Mouse (Mus musculus): ENCODE data around the gene Tmem120b.

Gene Tmem120b

GRCm38 (mm10) chr5:123093077-123093633 lies 24.9 kb downstream of the Tmem120b start:
- DNase-seq, result no peak

GRCm38 (mm10) chr5:123094238-123094991 lies 26.2 kb downstream of the Tmem120b start:
- peak in 1 of 2 experiments; percentile 42 for DNase-seq

GRCm38 (mm10) chr5:123096299-123096698 lies 28.1 kb downstream of the Tmem120b start:
- no peak for DNase-seq

GRCm38 (mm10) chr5:123098487-123098886 lies 30.3 kb downstream of the Tmem120b start:
- no peak for DNase-seq

- no peak for DNase-seq
Measured at GRCm38 (mm10) chr5:123102376-123102775, 34.2 kb downstream of the Tmem120b start.

- no peak for DNase-seq
Measured at GRCm38 (mm10) chr5:123103556-123103955, 35.3 kb downstream of the Tmem120b start.

GRCm38 (mm10) chr5:123104769-123105168 lies 36.6 kb downstream of the Tmem120b start:
- DNase-seq, result no peak

- peak; percentile 59 to 73 for DNase-seq
Measured at GRCm38 (mm10) chr5:123109452-123110203, 41.4 kb downstream of the Tmem120b start.

- DNase-seq, result no peak
Measured at GRCm38 (mm10) chr5:123110296-123110721, 42.1 kb downstream of the Tmem120b start.

- no peak for DNase-seq
Measured at GRCm38 (mm10) chr5:123114109-123114508, 45.9 kb downstream of the Tmem120b start.

GRCm38 (mm10) chr5:123114924-123115323 lies 46.7 kb downstream of the Tmem120b start:
- DNase-seq, result peak in 1 of 2 experiments; percentile 49

GRCm38 (mm10) chr5:123116080-123116479 lies 47.9 kb downstream of the Tmem120b start:
- no peak for DNase-seq

GRCm38 (mm10) chr5:123117257-123117656 lies 49.0 kb downstream of the Tmem120b start:
- DNase-seq, result peak; percentile 77 to 90

GRCm38 (mm10) chr5:123117773-123118172 lies 49.6 kb downstream of the Tmem120b start:
- DNase-seq, result peak in 1 of 2 experiments; percentile 27

- peak in 1 of 2 experiments; percentile 19 for DNase-seq
Measured at GRCm38 (mm10) chr5:123118826-123119225, 50.6 kb downstream of the Tmem120b start.

- peak in 1 of 2 experiments; percentile 14 for DNase-seq
Measured at GRCm38 (mm10) chr5:123120624-123121215, 52.5 kb downstream of the Tmem120b start.

- peak in 1 of 2 experiments; percentile 52 for DNase-seq
Measured at GRCm38 (mm10) chr5:123122181-123122580, 54.0 kb downstream of the Tmem120b start.

- no peak for DNase-seq
Measured at GRCm38 (mm10) chr5:123125105-123125504, 56.9 kb downstream of the Tmem120b start.

- DNase-seq, result peak in 1 of 2 experiments; percentile 13
Measured at GRCm38 (mm10) chr5:123125638-123126406, 57.6 kb downstream of the Tmem120b start.

GRCm38 (mm10) chr5:123127031-123127430 lies 58.8 kb downstream of the Tmem120b start:
- DNase-seq, result peak in 1 of 2 experiments; percentile 5

GRCm38 (mm10) chr5:123128426-123129169 lies 60.4 kb downstream of the Tmem120b start:
- peak in 1 of 2 experiments; percentile 11 for DNase-seq

Measured in cerebellum, postnatal 25 days (tissue).